Mouse (Mus musculus) liver, embryonic 11.5 days (tissue): Measurements from ENCODE around the gene Mllt11. TPM values are rescaled to one million over a fixed set of nuclear protein-coding genes. Genes with fewer than 3 reads are reported as not detected.

Source experiments
- ATAC-seq: fragments of 200-750 bp; cut with Nextera tagmentation; replicated peaks from 2 replicates; pipeline ENCODE4 v1.8.0; 2017; ENCODE audit warnings: moderate number of reproducible peaks, mild to moderate bottlenecking, moderate TSS enrichment, moderate library complexity; ENCODE audit not compliant: low FRiP score
- DNase-seq: peaks from one replicate; pipeline ENCODE4 v3.0.0-alpha.2; 2017; ENCODE audit warnings: low spot score
- H3K27ac ChIP-seq: fragments of 300-500 bp; sonication (generic); 2 replicates; pipeline ENCODE4 v1.5.1; 2014; ENCODE audit warnings: mild to moderate bottlenecking, low read depth, low read length, control low read depth
- H3K27me3 ChIP-seq: fragments of 300-500 bp; sonication (generic); replicated peaks from 2 replicates; pipeline ENCODE4 v1.6.1; 2014; ENCODE audit warnings: low read length, mixed read lengths; ENCODE audit not compliant: control insufficient read depth, insufficient read depth
- H3K36me3 ChIP-seq: fragments of 300-500 bp; sonication (generic); 2 replicates; pipeline ENCODE4 v1.6.1; 2014; ENCODE audit warnings: mild to moderate bottlenecking, low read length, moderate library complexity, mixed read lengths; ENCODE audit not compliant: control insufficient read depth, insufficient read depth
- H3K4me1 ChIP-seq: fragments of 300-500 bp; sonication (generic); replicated peaks from 2 replicates; pipeline ENCODE4 v1.6.1; 2014; ENCODE audit warnings: low read length, mixed read lengths; ENCODE audit not compliant: control insufficient read depth, insufficient read depth
- H3K4me2 ChIP-seq: fragments of 300-500 bp; sonication (generic); 2 replicates; pipeline ENCODE4 v1.6.1; 2014; ENCODE audit warnings: mild to moderate bottlenecking, control low read depth, moderate library complexity
- H3K4me3 ChIP-seq: fragments of 300-500 bp; sonication (generic); 2 replicates; pipeline ENCODE4 v1.5.1; 2014; ENCODE audit warnings: low read depth, low read length, control low read depth
- H3K9ac ChIP-seq: fragments of 300-500 bp; sonication (generic); 2 replicates; pipeline ENCODE4 v1.6.1; 2014; ENCODE audit warnings: low read depth, low read length, control low read depth
- H3K9me3 ChIP-seq: fragments of 300-500 bp; sonication (generic); 2 replicates; pipeline ENCODE4 v1.6.1; 2016; ENCODE audit warnings: low read length, inconsistent platforms, mixed read lengths; ENCODE audit not compliant: control insufficient read depth
- WGBS: fragments of 180-500 bp; shearing (Covaris S2); extraction: QIAGEN DNeasy Blood & Tissue Kit; methylation state at CpG from one replicate; pipeline ENCODE4 v1.1.7; 2014; 5-methylcytosine and 5-hydroxymethylcytosine counted together
- polyA plus RNA-seq: library from polyadenylated mRNA; unstranded; fragments of >200 nt; fragmentation: Nextera tagmentation; extraction: Ambion mirVana; gene quantifications from 2 replicates; pipeline ENCODE4 v1.2.1, GENCODE M21; 2014

The Mllt11 gene
- polyA plus RNA-seq, 1 experiment from 2014 or later: 8.6 TPM

DNA sequence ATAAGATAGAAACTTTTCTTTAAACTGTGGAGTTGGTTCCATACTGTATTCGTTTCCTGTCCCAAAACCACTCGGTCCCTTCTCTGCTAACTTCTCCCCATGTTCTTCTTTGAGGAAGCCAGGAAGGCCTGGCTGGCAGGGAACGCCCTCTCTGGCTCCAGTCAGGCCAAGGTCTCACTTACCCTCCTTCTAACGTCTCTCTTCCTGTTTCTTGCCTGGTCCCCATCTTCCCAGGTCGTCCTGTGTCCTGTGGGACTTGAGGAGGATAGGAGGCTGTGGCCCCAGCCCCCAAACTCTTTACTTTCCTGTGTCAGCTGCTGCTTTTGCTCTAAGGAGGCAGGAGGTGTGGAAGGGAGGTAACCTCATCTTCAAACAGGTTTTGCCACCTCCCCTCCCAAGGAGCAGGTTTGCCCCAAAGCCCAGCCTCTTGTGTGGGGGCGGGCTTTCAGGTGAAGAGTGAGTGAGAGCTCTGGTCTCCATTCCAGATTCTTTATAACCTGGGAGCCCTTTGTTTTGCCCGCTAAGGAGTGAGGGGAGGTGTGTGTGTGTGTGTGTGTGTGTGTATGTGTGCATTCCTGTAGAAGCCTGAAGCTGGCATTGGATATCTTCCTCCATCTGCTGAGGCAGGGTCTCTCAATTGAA lies 18.9 kb upstream of the Mllt11 start, which contains the start of gene Bnipl:
TSS of gene Bnipl (minus strand) at position 411 of the 642 bp plus-strand sequence.
- no peaks in the 10 kb centered on the region for H3K4me1 ChIP-seq
- no peak within 1 kb of the TSS for H3K9ac ChIP-seq
- H3K36me3 ChIP-seq: peaks cover 9% of the 10 kb centered on the region; the same call in 1 of the 2 replicates
- DNase-seq: no peak
- ATAC-seq: no peak
- 56% methylated on average over 7 of the region's 7 CpGs for WGBS
- no peak within 1 kb of the TSS for H3K4me3 ChIP-seq
- no peaks in the 10 kb centered on the region for H3K9me3 ChIP-seq
- H3K27ac ChIP-seq: no peak within 1 kb of the TSS
- no peaks in the 10 kb centered on the region for H3K27me3 ChIP-seq
- no peak within 1 kb of the TSS for H3K4me2 ChIP-seq

DNA sequence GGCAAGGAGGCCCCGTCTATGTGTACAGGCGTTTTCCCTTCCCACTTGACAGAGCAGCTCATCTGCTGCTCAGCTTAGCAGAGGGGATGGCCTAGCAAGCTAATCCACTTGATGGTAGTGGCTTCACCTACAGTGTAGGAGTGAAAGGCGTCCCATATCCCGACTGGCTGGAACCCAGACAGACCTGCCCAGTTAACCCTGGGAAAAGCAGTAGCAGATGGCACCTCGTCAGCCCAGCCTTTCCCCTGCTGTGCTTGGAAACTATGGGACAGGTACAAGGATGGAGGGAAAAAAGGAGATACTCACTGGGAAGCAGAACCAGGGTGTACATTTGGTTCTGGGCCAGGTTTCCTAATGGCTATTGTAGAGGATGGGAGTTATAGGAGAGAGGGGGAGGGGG lies 18.4 kb upstream of the Mllt11 start:
- Histone ChIP-seq H3K36me3 (peaks cover 9% of the 10 kb centered on the region; the same call in 1 of the 2 replicates), H3K27ac (no peak overlapping the region), H3K4me3 (no peak overlapping the region), H3K4me1 (no peaks in the 10 kb centered on the region), H3K4me2 (no peak overlapping the region), H3K9me3 (no peaks in the 10 kb centered on the region), H3K27me3 (no peaks in the 10 kb centered on the region), H3K9ac (no peak overlapping the region)
- DNase-seq (no peak), ATAC-seq (no peak)
- 84% methylated on average over 5 of the region's 5 CpGs for WGBS

DNA sequence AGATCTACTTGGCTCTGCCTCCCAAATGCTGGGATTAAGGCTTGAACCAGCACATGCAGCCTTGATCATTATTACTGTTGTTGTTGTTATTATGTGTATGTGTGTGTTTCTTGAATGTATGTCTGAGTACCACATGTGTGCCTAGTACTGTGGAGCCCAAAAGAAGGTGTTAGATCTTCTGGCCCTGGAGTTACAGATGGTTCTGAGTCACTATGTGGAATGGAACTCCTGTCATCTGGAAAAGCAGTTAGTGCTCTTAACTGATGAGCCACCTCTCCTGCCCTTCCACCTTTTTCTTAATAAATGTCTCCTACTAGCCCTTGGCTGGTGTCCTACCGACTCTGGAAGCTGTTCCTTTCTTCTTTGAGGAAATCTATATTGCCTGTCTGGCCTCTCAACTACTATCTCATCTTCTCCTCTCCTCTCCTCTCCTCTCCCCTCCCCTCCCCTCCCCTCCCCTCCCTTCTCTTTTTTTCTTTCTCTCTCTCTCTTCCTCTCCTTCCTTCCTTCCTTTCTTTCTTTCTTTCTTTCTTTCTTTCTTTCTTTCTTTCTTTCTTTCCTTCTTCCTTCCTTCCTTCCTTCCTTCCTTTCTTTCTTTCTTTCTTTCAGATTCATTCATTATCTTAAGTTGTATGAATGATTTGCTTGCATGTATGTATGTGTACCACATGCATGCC lies 15.8 kb upstream of the Mllt11 start:
- Histone ChIP-seq H3K4me1 (no peaks in the 10 kb centered on the region), H3K27me3 (no peaks in the 10 kb centered on the region), H3K27ac (no peak overlapping the region), H3K9me3 (no peaks in the 10 kb centered on the region), H3K4me2 (no peak overlapping the region), H3K9ac (no peak overlapping the region), H3K36me3 (peaks cover 1% of the 10 kb centered on the region; the same call in 1 of the 2 replicates), H3K4me3 (no peak overlapping the region)
- WGBS: 41% methylated on average over 1 of the region's 1 CpGs
- ATAC-seq: no peak
- DNase-seq: no peak

DNA sequence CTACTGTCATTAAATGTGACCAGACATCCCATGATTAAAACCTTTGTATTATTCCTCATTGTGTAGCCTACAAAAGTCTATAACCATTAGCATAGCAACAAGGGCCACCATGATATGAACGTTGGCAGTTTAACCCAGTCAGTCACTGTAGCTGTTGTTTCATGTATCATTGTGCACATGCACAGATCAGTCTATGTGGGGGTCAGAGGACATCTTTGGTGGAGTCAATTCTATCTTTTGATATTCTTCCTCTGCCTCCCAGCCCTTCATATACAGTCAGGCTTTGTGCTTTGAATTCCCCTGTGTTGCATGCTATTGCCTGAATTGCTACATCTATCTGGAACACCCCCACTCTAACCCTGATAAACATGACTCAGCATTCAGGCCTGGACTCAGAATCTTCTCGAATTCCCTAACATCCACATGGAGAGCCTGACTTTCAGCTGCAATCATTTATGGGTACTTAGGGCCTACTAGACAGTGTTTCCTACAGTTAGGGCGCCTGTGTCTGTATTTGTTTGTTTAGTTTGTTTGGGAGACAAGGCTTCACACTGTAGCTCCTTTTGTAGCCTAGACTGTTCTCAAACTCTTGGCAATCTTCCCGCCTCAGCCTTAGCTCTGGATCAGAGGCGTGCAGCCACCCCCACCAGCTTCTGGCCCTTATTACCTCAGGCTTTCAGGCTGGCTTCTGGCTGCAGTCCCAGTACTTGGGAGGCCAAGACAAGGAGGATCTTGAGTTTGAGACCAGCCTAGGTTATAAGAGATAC lies 14.7 kb upstream of the Mllt11 start:
- Histone ChIP-seq H3K27ac (no peak overlapping the region), H3K9me3 (no peaks in the 10 kb centered on the region), H3K27me3 (no peaks in the 10 kb centered on the region), H3K36me3 (no peaks in the 10 kb centered on the region; the same call in 1 of the 2 replicates), H3K4me2 (no peak overlapping the region), H3K4me3 (no peak overlapping the region), H3K9ac (no peak overlapping the region), H3K4me1 (no peaks in the 10 kb centered on the region)
- DNase-seq (no peak), ATAC-seq (no peak)
- 80% methylated on average over 5 of the region's 5 CpGs for WGBS

DNA sequence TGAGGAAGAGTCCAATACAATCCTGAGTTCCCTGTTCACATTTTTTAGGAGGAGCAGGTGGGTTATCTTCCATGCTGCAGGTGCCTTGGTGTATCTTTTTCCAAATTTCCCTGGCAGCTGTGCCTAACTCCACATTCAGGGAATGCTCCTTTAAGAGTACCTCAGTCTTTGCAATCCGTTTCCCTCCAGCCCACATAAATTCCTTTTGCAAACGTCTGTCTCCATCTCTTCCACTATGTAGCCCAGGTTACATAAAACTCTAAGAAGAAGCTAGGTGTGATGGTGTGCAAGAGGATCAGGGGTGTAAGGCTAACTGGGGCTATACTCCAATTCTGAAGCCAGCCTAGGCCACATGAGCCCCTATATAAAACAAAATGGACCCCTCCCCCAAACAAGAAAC lies 11.1 kb upstream of the Mllt11 start:
- 82% methylated on average over 2 of the region's 2 CpGs for WGBS
- Histone ChIP-seq H3K9ac (no peak overlapping the region), H3K27me3 (no peaks in the 10 kb centered on the region), H3K4me2 (no peak overlapping the region), H3K36me3 (peaks cover 4% of the 10 kb centered on the region; the same call in 1 of the 2 replicates), H3K4me3 (no peak overlapping the region), H3K27ac (no peak overlapping the region), H3K9me3 (no peaks in the 10 kb centered on the region), H3K4me1 (0 out of 2 replicates have a peak, but pooled peaks cover 7% of the 10 kb centered on the region)
- DNase-seq: no peak
- no peak for ATAC-seq

DNA sequence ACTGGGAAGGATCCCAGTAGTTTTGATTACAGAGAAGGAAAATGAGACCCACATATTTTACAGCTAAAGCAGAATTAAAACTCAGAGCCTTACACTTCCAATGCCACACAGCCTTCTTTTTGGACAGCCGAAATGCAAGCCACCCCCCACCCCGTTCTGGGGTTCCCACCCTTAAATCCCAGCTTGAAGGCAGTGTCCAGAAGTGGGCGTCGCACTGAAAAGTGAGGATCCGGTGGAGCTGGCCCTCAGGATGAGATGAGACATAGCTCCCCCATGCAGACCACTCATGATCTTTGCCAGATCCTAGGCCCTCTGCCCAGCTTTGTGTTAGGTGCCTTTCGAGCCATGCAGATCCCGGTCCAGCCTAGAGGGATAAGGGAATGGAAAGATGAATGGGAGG lies 9.5 kb upstream of the Mllt11 start, which contains the start of gene Gm128:
TSS of gene Gm128 (minus strand) at position 101 of the 400 bp plus-strand sequence.
- no peak for ATAC-seq
- Histone ChIP-seq H3K4me2 (peak within 1 kb of the TSS; percentile 54), H3K9ac (peak within 1 kb of the TSS; percentile 5; the same call in 1 of the 2 replicates), H3K4me3 (no peak within 1 kb of the TSS; the same call in 1 of the 2 replicates), H3K36me3 (peaks cover 14% of the 10 kb centered on the region), H3K27me3 (no peaks in the 10 kb centered on the region), H3K27ac (no peak within 1 kb of the TSS), H3K4me1 (0 out of 2 replicates have a peak, but pooled peaks cover 7% of the 10 kb centered on the region), H3K9me3 (no peaks in the 10 kb centered on the region)
- WGBS: 74% methylated on average over 7 of the region's 7 CpGs
- DNase-seq: no peak

DNA sequence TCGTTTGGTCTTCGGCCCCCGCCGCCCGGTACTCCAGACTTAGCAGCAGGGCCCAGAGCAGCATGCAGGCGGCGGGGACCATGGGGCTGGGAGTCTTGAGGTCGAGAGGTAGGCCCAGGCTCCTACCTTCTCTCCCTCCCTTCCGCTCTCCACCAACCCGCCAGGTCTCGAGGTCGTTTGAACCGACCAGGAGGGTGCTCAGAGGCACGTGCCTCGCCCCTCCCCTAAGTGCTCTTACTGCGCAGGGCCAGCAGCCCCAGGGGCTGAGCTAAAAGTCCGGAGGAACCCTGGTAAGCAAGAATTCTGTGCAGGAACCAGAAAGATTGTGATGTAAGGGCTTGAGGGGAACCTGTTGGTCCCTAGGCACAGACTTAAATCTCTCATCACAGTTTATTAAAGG lies 8.9 kb upstream of the Mllt11 start:
- ATAC-seq: peak; percentile 42; the same call in 1 of the 2 replicates
- H3K27ac ChIP-seq: no peak overlapping the region
- DNase-seq: no peak
- WGBS: 39% methylated on average over 17 of the region's 17 CpGs
- peaks cover 17% of the 10 kb centered on the region for H3K36me3 ChIP-seq
- no peaks in the 10 kb centered on the region for H3K27me3 ChIP-seq
- H3K9ac ChIP-seq: peak overlapping the region; percentile 5; the same call in 1 of the 2 replicates
- no peak overlapping the region; the same call in 1 of the 2 replicates for H3K4me3 ChIP-seq
- peak overlapping the region; percentile 54 for H3K4me2 ChIP-seq
- 0 out of 2 replicates have a peak, but pooled peaks cover 7% of the 10 kb centered on the region for H3K4me1 ChIP-seq
- no peaks in the 10 kb centered on the region for H3K9me3 ChIP-seq

DNA sequence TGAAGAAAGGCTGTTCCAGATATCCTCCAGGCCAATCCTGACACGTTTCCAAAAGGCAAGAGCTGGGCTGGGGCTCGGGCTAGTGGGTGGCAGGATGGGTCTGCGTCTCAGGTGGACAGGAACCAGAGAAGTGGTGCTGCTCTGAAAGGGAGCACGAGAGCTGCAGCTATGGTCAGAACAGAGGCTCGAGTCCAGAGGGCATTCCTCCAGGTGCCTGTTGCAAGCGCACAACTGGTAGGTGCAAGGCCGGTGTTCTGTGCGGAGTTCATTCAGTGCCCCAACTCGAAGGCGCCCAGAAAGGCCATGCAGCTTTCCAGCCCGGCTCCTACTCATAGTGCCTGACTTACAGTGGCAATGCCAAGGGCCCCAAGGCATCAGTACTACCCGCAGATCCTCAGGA lies 8.0 kb upstream of the Mllt11 start:
- Histone ChIP-seq H3K36me3 (peaks cover 25% of the 10 kb centered on the region), H3K4me1 (0 out of 2 replicates have a peak, but pooled peaks cover 7% of the 10 kb centered on the region), H3K4me3 (no peak overlapping the region), H3K27ac (no peak overlapping the region), H3K9ac (no peak overlapping the region), H3K4me2 (0 out of 2 replicates have a peak overlapping the region, but pooled peaks have one; percentile 1), H3K9me3 (no peaks in the 10 kb centered on the region), H3K27me3 (no peaks in the 10 kb centered on the region)
- DNase-seq (no peak), ATAC-seq (no peak)
- 83% methylated on average over 12 of the region's 12 CpGs for WGBS
